Mouse (Mus musculus) hematopoietic multipotent progenitor cell, adult 10-12 weeks (in vitro differentiated cells): ENCODE data around the gene Asb5. TPM values are rescaled to one million over a fixed set of nuclear protein-coding genes. Genes with fewer than 3 reads are reported as not detected.

Experiments used
- polyA plus RNA-seq: library from polyadenylated mRNA; stranded (reverse); fragments of >175 nt; gene quantifications from 2 replicates; pipeline ENCODE4 v1.2.3, GENCODE M21; 2012; ENCODE audit warnings: low replicate concordance

The Asb5 gene
- 0.91 and 2.1 TPM in 2 replicates for polyA plus RNA-seq

GRCm38 (mm10) chr8:54529382-54530296 is at the start of gene Asb5, which contains the start of gene Spcs3:
TSS of gene Asb5 (plus strand) at chr8:54529580.
TSS of gene Spcs3 (minus strand) at chr8:54529998.

GRCm38 (mm10) chr8:54600671-54601251 is 71.4 kb downstream of the Asb5 start, which contains the start of gene Spata4:
TSS of gene Spata4 (plus strand) at chr8:54600781.

Other genes with a start within 250 kb of the Asb5 start
- gene Spcs3, start 418 bp downstream of the Asb5 start, polyA plus RNA-seq: 21.5 and 33.4 TPM in 2 replicates
- gene Spata4, start 71.2 kb downstream of the Asb5 start, polyA plus RNA-seq: not detected in 2 replicates